Mouse (Mus musculus): ENCODE measurements around the gene Csmd2.

GRCm38 (mm10) chr4:128130611-128131142 is 143.0 kb downstream of the Csmd2 start:
- TF ChIP-seq CTCF (IDR thresholded peaks at IDR 0.05; ENCODE audit: insufficient read depth, low read length) (no peak), POLR2A (IDR thresholded peaks at IDR 0.05; ENCODE audit: borderline replicate concordance, extremely low read depth, low read depth, low read length) (no peak)

All from lung, adult 2 months (tissue).